ENCODE assay signal across 8 mouse cellular contexts in genomic region chr2:114200932-114201559, GRCm38 (mm10). TPM values are rescaled to one million over a fixed set of nuclear protein-coding genes. Genes with fewer than 3 reads are reported as not detected.
A peak's percentile ranks its signal among the peaks of the same experiment; 100 is the strongest.
DNase-seq lines count a peak whose midpoint lies in the region; ATAC-seq and TF ChIP-seq lines count a peak whose summit lies in the region.

Gene Zfp770, minus strand, starts transcription at chr2:114201469.

- TF ChIP-seq EP300 in lung, postnatal 0 days (IDR thresholded peaks at IDR 0.05), result no peak

- H3K27me3 ChIP-seq in Patski, result peaks cover 7% of the 10 kb centered on the region
- H3K27me3 ChIP-seq in hindbrain, embryonic 12.5 days, result no peaks in the 10 kb centered on the region
- H3K27me3 ChIP-seq in lung, postnatal 0 days (replicated peaks; ENCODE audit: insufficient read depth, low read length), result no peaks in the 10 kb centered on the region

- H3K9me3 ChIP-seq in hindbrain, embryonic 12.5 days (replicated peaks), result no peaks in the 10 kb centered on the region
- H3K9me3 ChIP-seq in lung, postnatal 0 days (ENCODE audit: low read length), result no peaks in the 10 kb centered on the region

- peak within 1 kb of the TSS; percentile 87 for H3K4me3 ChIP-seq in hindbrain, embryonic 12.5 days
- H3K4me3 ChIP-seq in lung, postnatal 0 days (ENCODE audit: low read depth, low read length), result peak within 1 kb of the TSS; percentile 81

- peak within 1 kb of the TSS; percentile 92 for H3K9ac ChIP-seq in hindbrain, embryonic 12.5 days
- peak within 1 kb of the TSS; percentile 90 for H3K9ac ChIP-seq in lung, postnatal 0 days (replicated peaks; ENCODE audit: low read depth)

- POLR2A ChIA-PET in Patski (lab: Charles Lee), result interaction anchor here (1.2 kb wide), 1 partner anchor 13 kb away, joined by 5 read pairs; no protein-coding TSS in a partner anchor

- ATAC-seq in Patski, result peak; percentile 82
- ATAC-seq in hindbrain, embryonic 12.5 days (ENCODE audit: low FRiP score), result peak; percentile 94
- ATAC-seq in lung, postnatal 0 days, result peak; percentile 89

- WGBS in hindbrain, embryonic 12.5 days, result under 1% methylated on average over 36 of the region's 36 CpGs
- WGBS in lung, postnatal 0 days, result under 1% methylated on average over 36 of the region's 36 CpGs

- H3K36me3 ChIP-seq in hindbrain, embryonic 12.5 days, result peaks cover 13% of the 10 kb centered on the region; the same call in 1 of the 2 replicates
- H3K36me3 ChIP-seq in lung, postnatal 0 days (ENCODE audit: insufficient read depth, low read length), result peaks cover 4% of the 10 kb centered on the region; the same call in 1 of the 2 replicates

- TF ChIP-seq CTCF in Patski (IDR thresholded peaks at IDR 0.05), result no peak
- peak; percentile 1; the same call in 1 of the 2 replicates for TF ChIP-seq CTCF in lung, postnatal 0 days (IDR thresholded peaks at IDR 0.05)

- in situ Hi-C loops in Patski (cut with MboI; ENCODE audit: low pct_unique_long_range_greater_than_20kb), result no loop called here

- CTCF ChIA-PET in Patski (lab: Charles Lee), result interaction anchor here (2.0 kb wide), 1 partner anchor 8 kb away, joined by 7 read pairs; no protein-coding TSS in a partner anchor

- H3K4me1 ChIP-seq in hindbrain, embryonic 12.5 days, result peaks cover 9% of the 10 kb centered on the region
- H3K4me1 ChIP-seq in lung, postnatal 0 days (ENCODE audit: insufficient read depth, low read depth, low read length), result no peaks in the 10 kb centered on the region

- peak within 1 kb of the TSS; percentile 83 for H3K27ac ChIP-seq in hindbrain, embryonic 12.5 days
- H3K27ac ChIP-seq in lung, postnatal 0 days (ENCODE audit: low read length), result peak within 1 kb of the TSS; percentile 70

- H3K4me2 ChIP-seq in hindbrain, embryonic 12.5 days (replicated peaks), result peak within 1 kb of the TSS; percentile 75
- H3K4me2 ChIP-seq in lung, postnatal 0 days (replicated peaks; ENCODE audit: low read depth, low read length), result peak within 1 kb of the TSS; percentile 76

- DNase-seq in Patski (ENCODE audit: low read depth, low spot score), result peak; percentile 30
- DNase-seq in cerebellum, postnatal 10 days, result peak; percentile 87 to 88
- peak; percentile 66 to 76 for DNase-seq in frontal cortex, postnatal 10 days (ENCODE audit: low spot score in 2 of 2)
- peak; percentile 84 to 86 for DNase-seq in layer of hippocampus, postnatal 10 days (ENCODE audit: low spot score in 2 of 2)
- DNase-seq in lung, postnatal 0 days (ENCODE audit: low spot score), result peak; percentile 66
- peak; percentile 63 for DNase-seq in ovary, postnatal 10 days (ENCODE audit: low spot score)
- DNase-seq in thymus, postnatal 0 days (ENCODE audit: low spot score), result peak; percentile 79

RNA-seq across cellular contexts. Expression of gene Zfp770, which starts in this region (rescaled TPM):
- 7.9 TPM for polyA plus RNA-seq in Patski (2021)
- polyA plus RNA-seq in hindbrain, embryonic 12.5 days (2016; fragmentation: Nextera tagmentation; extraction: Ambion mirVana), result 3.5 and 4.2 TPM in 2 replicates
- total RNA-seq in layer of hippocampus, postnatal 10 days (2021), result 10 to 100 TPM; 27.3 to 29.2 TPM
- polyA plus RNA-seq in lung, postnatal 0 days (2015; fragmentation: Nextera tagmentation; extraction: Ambion mirVana), result 2.3 and 2.5 TPM in 2 replicates
- polyA plus RNA-seq in thymus, postnatal 0 days (2015; fragmentation: Nextera tagmentation; extraction: Ambion mirVana), result 7.5 TPM in 2 replicates

Comparison
In these comparisons a context has a peak if more than half of its experiments do, and no peak if none do; other contexts are left out.
1. Peak in every context shown above with its lines: DNase-seq, ATAC-seq, H3K4me3 ChIP-seq and H3K27ac ChIP-seq.
2. DNase-seq: peak in every context shown above with its lines; median percentile 88 in cerebellum, postnatal 10 days; 85 in layer of hippocampus, postnatal 10 days; 79 in thymus, postnatal 0 days; 71 in frontal cortex, postnatal 10 days; 66 in lung, postnatal 0 days; 63 in ovary, postnatal 10 days; 30 in Patski.